Mouse (Mus musculus) ovary, postnatal 36 days (tissue): Measurements from ENCODE around the gene Inip.
A peak's percentile ranks its signal among the peaks of the same experiment; 100 is the strongest.

ENCODE experiments used
- DNase-seq: peaks from one replicate; pipeline ENCODE4 v3.0.0; 2022; ENCODE audit warnings: low spot score, mixed read lengths

Gene Inip

GRCm38 (mm10) chr4:59801489-59801888, at the start of gene Inip:
Gene Inip, minus strand, starts transcription at chr4:59801589.
- no peak for DNase-seq

GRCm38 (mm10) chr4:59850181-59850580, 48.8 kb upstream of the Inip start:
- DNase-seq, result peak; percentile 71

GRCm38 (mm10) chr4:59847447-59847846, 46.1 kb upstream of the Inip start:
- DNase-seq, result no peak

- no peak for DNase-seq
These were observed 43.9 kb upstream of the Inip start for GRCm38 (mm10) chr4:59845245-59845637.

- no peak for DNase-seq
These were observed 43.3 kb upstream of the Inip start for GRCm38 (mm10) chr4:59844460-59845244.

GRCm38 (mm10) chr4:59837659-59838058, 36.3 kb upstream of the Inip start:
- DNase-seq, result no peak

- no peak for DNase-seq
These were observed 31.4 kb upstream of the Inip start for GRCm38 (mm10) chr4:59832810-59833209.

- DNase-seq, result no peak
These were observed 29.6 kb upstream of the Inip start for GRCm38 (mm10) chr4:59831038-59831437.

GRCm38 (mm10) chr4:59829072-59829471, 27.7 kb upstream of the Inip start:
- no peak for DNase-seq

GRCm38 (mm10) chr4:59826381-59826780, 25.0 kb upstream of the Inip start:
- DNase-seq, result no peak

- DNase-seq, result no peak
These were observed 24.2 kb upstream of the Inip start for GRCm38 (mm10) chr4:59825634-59826033.

GRCm38 (mm10) chr4:59824860-59825259, 23.5 kb upstream of the Inip start:
- DNase-seq, result no peak

GRCm38 (mm10) chr4:59823470-59823869, 22.1 kb upstream of the Inip start:
- DNase-seq, result no peak

- DNase-seq, result no peak
These were observed 20.7 kb upstream of the Inip start for GRCm38 (mm10) chr4:59822119-59822518.

- DNase-seq, result no peak
These were observed 20.1 kb upstream of the Inip start for GRCm38 (mm10) chr4:59821516-59821915.

- DNase-seq, result no peak
These were observed 18.2 kb upstream of the Inip start for GRCm38 (mm10) chr4:59819477-59820022.

GRCm38 (mm10) chr4:59819054-59819472, 17.7 kb upstream of the Inip start:
- no peak for DNase-seq

GRCm38 (mm10) chr4:59818498-59818897, 17.1 kb upstream of the Inip start:
- no peak for DNase-seq

- DNase-seq, result no peak
These were observed 16.4 kb upstream of the Inip start for GRCm38 (mm10) chr4:59817790-59818189.

- no peak for DNase-seq
These were observed 15.1 kb upstream of the Inip start for GRCm38 (mm10) chr4:59816477-59816876.

- no peak for DNase-seq
These were observed 14.6 kb upstream of the Inip start for GRCm38 (mm10) chr4:59816016-59816415.

- DNase-seq, result no peak
These were observed 13.9 kb upstream of the Inip start for GRCm38 (mm10) chr4:59815121-59815810.

- DNase-seq, result no peak
These were observed 12.7 kb upstream of the Inip start for GRCm38 (mm10) chr4:59814094-59814493.
